Comparison of ENCODE assay signal across 9 mouse cellular contexts in genomic region chr9:40376139-40376541, GRCm38 (mm10).
DNase-seq lines count a peak whose midpoint lies in the region; ATAC-seq lines count a peak whose summit lies in the region.
"Had no signal": no experiment of that assay in that cellular context is flagged by ENCODE, and none has a peak within 500 bp of the region (broad histone marks: within the 10 kb centered on the region; RNA-seq: fewer than 3 reads in every experiment).

No protein-coding gene starts in this region.

- H3K4me3 ChIP-seq in forebrain, embryonic 12.5 days (replicated peaks), result peak overlapping the region; percentile 32
- peak overlapping the region; percentile 37 for H3K4me3 ChIP-seq in limb, embryonic 10.5 days
- H3K4me3 ChIP-seq in midbrain, embryonic 15.5 days, result peak overlapping the region; percentile 38

- no peaks in the 10 kb centered on the region for H3K9me3 ChIP-seq in forebrain, embryonic 12.5 days
- H3K9me3 ChIP-seq in limb, embryonic 10.5 days (replicated peaks), result no peaks in the 10 kb centered on the region
- H3K9me3 ChIP-seq in midbrain, embryonic 15.5 days, result no peaks in the 10 kb centered on the region

- peaks cover 27% of the 10 kb centered on the region for H3K4me1 ChIP-seq in forebrain, embryonic 12.5 days
- H3K4me1 ChIP-seq in limb, embryonic 10.5 days, result peaks cover 20% of the 10 kb centered on the region
- H3K4me1 ChIP-seq in midbrain, embryonic 15.5 days, result peaks cover 32% of the 10 kb centered on the region

- H3K9ac ChIP-seq in forebrain, embryonic 12.5 days, result peak overlapping the region; percentile 42; the same call in 1 of the 2 replicates
- peak overlapping the region; percentile 47 for H3K9ac ChIP-seq in midbrain, embryonic 15.5 days

- peak overlapping the region; percentile 52 for H3K4me2 ChIP-seq in forebrain, embryonic 12.5 days
- peak overlapping the region; percentile 56 for H3K4me2 ChIP-seq in midbrain, embryonic 15.5 days

- whole genome bisulfite sequencing in forebrain, embryonic 12.5 days, result 4% methylated on average over 11 of the region's 11 CpGs
- WGBS in limb, embryonic 10.5 days, result 7% methylated on average over 11 of the region's 11 CpGs
- WGBS in midbrain, embryonic 15.5 days, result 6% methylated on average over 11 of the region's 11 CpGs

- DNase-seq in ovary, postnatal 36 days (ENCODE audit: low spot score), result peak; percentile 57
- no peak for DNase-seq in ovary, adult 18-20 months (ENCODE audit: low spot score)
- peak; percentile 64 for DNase-seq in kidney, adult 9 months
- peak; percentile 71 for DNase-seq in limb, embryonic 10.5 days (ENCODE audit: low spot score)
- no peak for DNase-seq in spleen, postnatal 4 days (ENCODE audit: low spot score in 2 of 2)
- no peak for DNase-seq in natural killer cell, adult 2 months (ENCODE audit: low spot score in 2 of 2)

- peak; percentile 86 for ATAC-seq in forebrain, embryonic 12.5 days (ENCODE audit: low FRiP score)
- peak; percentile 81 for ATAC-seq in midbrain, embryonic 15.5 days (replicated peaks)
- ATAC-seq: Patski had no signal

- no peaks in the 10 kb centered on the region for H3K27me3 ChIP-seq in forebrain, embryonic 12.5 days
- H3K27me3 ChIP-seq in limb, embryonic 10.5 days (ENCODE audit: low read depth, poor library complexity, severe bottlenecking), result no peaks in the 10 kb centered on the region
- H3K27me3 ChIP-seq in midbrain, embryonic 15.5 days (replicated peaks), result no peaks in the 10 kb centered on the region
- H3K27me3 ChIP-seq: Patski had no signal

- H3K36me3 ChIP-seq in forebrain, embryonic 12.5 days (replicated peaks), result no peaks in the 10 kb centered on the region
- no peaks in the 10 kb centered on the region for H3K36me3 ChIP-seq in limb, embryonic 10.5 days
- no peaks in the 10 kb centered on the region for H3K36me3 ChIP-seq in midbrain, embryonic 15.5 days (replicated peaks)

- H3K27ac ChIP-seq in forebrain, embryonic 12.5 days, result no peak overlapping the region
- peak overlapping the region; percentile 64 for H3K27ac ChIP-seq in limb, embryonic 10.5 days
- H3K27ac ChIP-seq in midbrain, embryonic 15.5 days, result no peak overlapping the region

Comparison
In these comparisons a context has a peak if more than half of its experiments do, and no peak if none do; other contexts are left out.
1. DNase-seq: peak in ovary, postnatal 36 days (single experiment), kidney, adult 9 months (single experiment) and limb, embryonic 10.5 days (single experiment); none in ovary, adult 18-20 months (single experiment), spleen, postnatal 4 days (0 of 2) and natural killer cell, adult 2 months (0 of 2).
2. Peak in every context shown above with its lines, with median percentiles within 50 percentile points of each other: H3K4me3 ChIP-seq.